Mouse (Mus musculus): ENCODE measurements around the gene Olfr1098. TPM values are rescaled to one million over a fixed set of nuclear protein-coding genes. Genes with fewer than 3 reads are reported as not detected.

Gene Olfr1098
- total RNA-seq (2021) (not detected), polyA plus RNA-seq (2012; rRNA removed) (not detected in 2 replicates)
- long read RNA-seq, result 0 reads

DNA sequence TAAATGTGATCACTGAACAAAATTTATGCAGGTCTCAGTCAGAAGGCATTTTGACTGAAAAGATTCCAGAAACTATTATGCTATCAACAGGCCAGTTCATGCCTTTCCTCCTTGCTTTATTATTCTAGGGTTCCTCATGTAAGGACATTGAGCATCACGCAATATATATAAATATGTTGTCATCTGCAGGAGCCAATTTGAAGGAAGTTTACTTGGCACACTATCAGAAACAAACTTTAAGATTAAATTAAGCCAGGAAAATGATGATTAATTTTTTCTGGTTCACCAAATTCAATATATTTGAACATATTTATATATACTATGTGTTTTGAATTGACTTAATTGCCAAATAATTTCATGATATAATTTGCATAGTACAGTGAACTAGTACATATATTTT is at the start of gene Olfr1098:
TSS of gene Olfr1098 (minus strand) at position 101 of the 400 bp plus-strand sequence.
- no peak for DNase-seq
- Histone ChIP-seq H3K27me3 (ENCODE audit: control insufficient read depth, insufficient read depth, low read length) (no peaks in the 10 kb centered on the region), H3K9ac (ENCODE audit: low read depth, low read length) (no peak within 1 kb of the TSS), H3K79me2 (replicated peaks; ENCODE audit: control insufficient read depth, insufficient read depth, low read length) (no peaks in the 10 kb centered on the region), H3K4me1 (ENCODE audit: control insufficient read depth, insufficient read depth, low read length) (no peaks in the 10 kb centered on the region), H3K36me3 (ENCODE audit: control insufficient read depth, insufficient read depth, low read length) (no peaks in the 10 kb centered on the region), H3K27ac (no peak within 1 kb of the TSS), H3K4me3 (no peak within 1 kb of the TSS)
- TF ChIP-seq POLR2A (IDR thresholded peaks at IDR 0.05; ENCODE audit: insufficient read depth, low read depth, low read length) (no peak), CTCF (IDR thresholded peaks at IDR 0.05) (no peak), EP300 (IDR thresholded peaks at IDR 0.05; ENCODE audit: insufficient read depth, low read depth, low read length) (no peak)
- 73% methylated on average over 1 of the region's 1 CpGs for WGBS
- intact Hi-C loops (cut with DNase I), result no loop called here

DNA sequence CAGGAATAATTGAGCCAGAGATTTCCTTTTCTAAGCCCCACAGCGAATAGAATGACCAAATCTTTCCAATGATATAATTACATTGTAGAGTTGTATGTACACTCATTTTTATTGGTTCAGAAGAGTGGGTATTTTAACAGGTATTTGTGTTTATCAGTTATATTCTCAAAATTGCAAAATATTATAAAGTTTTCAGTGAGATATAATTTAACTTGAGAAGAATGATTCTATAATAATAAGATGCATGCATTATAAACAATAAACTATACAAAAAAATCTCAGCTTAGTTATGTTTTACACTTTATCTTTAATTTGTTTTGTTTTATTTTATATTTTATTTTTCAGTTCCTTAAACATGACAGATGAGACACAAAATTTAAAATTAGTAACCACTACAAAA is 36.2 kb upstream of the Olfr1098 start, which contains the start of gene Olfr1099:
TSS of gene Olfr1099 (minus strand) at position 101 of the 400 bp plus-strand sequence.
- no peak within 1 kb of the TSS for H3K9ac ChIP-seq (ENCODE audit: low read depth, low read length)
- H3K4me1 ChIP-seq (ENCODE audit: control insufficient read depth, insufficient read depth, low read length), result no peaks in the 10 kb centered on the region
- intact Hi-C loops (cut with DNase I), result no loop called here
- H3K27me3 ChIP-seq (ENCODE audit: control insufficient read depth, insufficient read depth, low read length), result no peaks in the 10 kb centered on the region
- TF ChIP-seq POLR2A (IDR thresholded peaks at IDR 0.05; ENCODE audit: insufficient read depth, low read depth, low read length) (no peak), CTCF (IDR thresholded peaks at IDR 0.05) (no peak), EP300 (IDR thresholded peaks at IDR 0.05; ENCODE audit: insufficient read depth, low read depth, low read length) (no peak)
- H3K36me3 ChIP-seq (ENCODE audit: control insufficient read depth, insufficient read depth, low read length), result no peaks in the 10 kb centered on the region
- no peaks in the 10 kb centered on the region for H3K79me2 ChIP-seq (replicated peaks; ENCODE audit: control insufficient read depth, insufficient read depth, low read length)
- no peak within 1 kb of the TSS for H3K27ac ChIP-seq
- 74% methylated on average over 1 of the region's 1 CpGs for WGBS
- DNase-seq, result no peak
- H3K4me3 ChIP-seq, result no peak within 1 kb of the TSS

DNA sequence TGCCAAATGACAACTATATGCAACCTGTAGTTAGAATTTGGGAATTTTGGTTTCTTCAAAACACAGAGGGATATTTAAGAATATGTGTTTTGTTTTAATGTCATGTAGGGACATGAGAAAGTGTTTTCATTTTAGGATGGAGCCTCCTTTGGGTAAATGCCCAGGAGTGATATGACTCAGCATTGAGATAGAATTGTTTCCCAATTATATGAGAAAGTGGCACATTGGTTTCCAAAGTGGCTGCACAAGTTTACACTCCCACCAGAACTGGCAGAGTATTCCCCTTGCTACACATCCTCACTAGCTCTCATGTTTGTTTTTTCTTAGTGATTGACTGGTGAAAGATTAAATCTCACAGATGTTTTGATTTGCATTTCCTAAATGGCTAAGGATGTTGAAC is 2.2 kb upstream of the Olfr1098 start:
- no peak overlapping the region for H3K4me3 ChIP-seq
- intact Hi-C loops (cut with DNase I), result no loop called here

DNA sequence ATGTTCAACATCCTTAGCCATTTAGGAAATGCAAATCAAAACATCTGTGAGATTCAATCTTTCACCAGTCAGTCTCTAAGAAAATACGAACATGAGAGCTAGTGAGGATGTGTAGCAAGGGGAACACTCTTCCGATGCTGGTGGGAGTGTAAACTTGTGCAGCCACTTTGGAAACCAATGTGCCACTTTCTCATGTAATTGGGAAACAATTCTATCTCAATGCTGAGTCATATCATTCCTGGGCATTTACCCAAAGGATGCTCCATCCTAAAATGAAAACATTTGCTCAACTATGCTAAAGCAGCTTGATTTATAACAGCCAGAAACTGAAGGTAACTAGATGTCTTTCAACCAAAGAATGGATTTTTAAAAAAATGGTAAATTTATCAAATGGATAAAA is 18.7 kb downstream of the Olfr1098 start:
- Histone ChIP-seq H3K4me1 (ENCODE audit: control insufficient read depth, insufficient read depth, low read length) (no peaks in the 10 kb centered on the region), H3K79me2 (replicated peaks; ENCODE audit: control insufficient read depth, insufficient read depth, low read length) (no peaks in the 10 kb centered on the region), H3K27me3 (ENCODE audit: control insufficient read depth, insufficient read depth, low read length) (no peaks in the 10 kb centered on the region), H3K36me3 (ENCODE audit: control insufficient read depth, insufficient read depth, low read length) (no peaks in the 10 kb centered on the region), H3K9ac (ENCODE audit: low read depth, low read length) (no peak overlapping the region), H3K27ac (no peak overlapping the region), H3K4me3 (no peak overlapping the region)
- no peak for DNase-seq
- WGBS, result 67% methylated on average over 2 of the region's 2 CpGs
- intact Hi-C loops (cut with DNase I), result no loop called here
- TF ChIP-seq POLR2A (IDR thresholded peaks at IDR 0.05; ENCODE audit: insufficient read depth, low read depth, low read length) (no peak), CTCF (IDR thresholded peaks at IDR 0.05) (no peak), EP300 (IDR thresholded peaks at IDR 0.05; ENCODE audit: insufficient read depth, low read depth, low read length) (no peak)

More for the DNA sequence above, 2.2 kb upstream of the Olfr1098 start:
- no peaks in the 10 kb centered on the region for H3K36me3 ChIP-seq (ENCODE audit: control insufficient read depth, insufficient read depth, low read length)
- no peaks in the 10 kb centered on the region for H3K79me2 ChIP-seq (replicated peaks; ENCODE audit: control insufficient read depth, insufficient read depth, low read length)
- DNase-seq, result no peak
- TF ChIP-seq POLR2A (IDR thresholded peaks at IDR 0.05; ENCODE audit: insufficient read depth, low read depth, low read length) (no peak), EP300 (IDR thresholded peaks at IDR 0.05; ENCODE audit: insufficient read depth, low read depth, low read length) (no peak), CTCF (IDR thresholded peaks at IDR 0.05) (no peak)
- H3K27ac ChIP-seq, result no peak overlapping the region
- no peak overlapping the region for H3K9ac ChIP-seq (ENCODE audit: low read depth, low read length)
- no peaks in the 10 kb centered on the region for H3K27me3 ChIP-seq (ENCODE audit: control insufficient read depth, insufficient read depth, low read length)
- no peaks in the 10 kb centered on the region for H3K4me1 ChIP-seq (ENCODE audit: control insufficient read depth, insufficient read depth, low read length)

DNA sequence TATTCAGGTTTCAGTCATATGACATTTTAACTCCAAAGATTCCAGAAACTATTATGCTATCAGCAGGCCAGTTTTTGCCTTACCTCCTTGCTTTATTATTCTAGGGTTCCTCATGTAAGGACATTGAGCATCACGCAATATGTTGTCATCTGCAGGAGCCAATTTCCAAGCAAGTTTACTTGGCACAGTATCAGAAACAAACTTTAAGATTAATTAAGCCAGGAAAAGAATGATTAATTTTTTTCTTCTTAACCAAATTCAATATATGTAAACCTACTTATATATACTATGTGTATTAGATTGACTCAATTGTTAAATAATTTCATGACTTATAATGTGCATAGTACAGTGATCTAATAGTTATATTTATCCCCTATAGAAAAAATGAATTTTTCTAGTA is 32.2 kb downstream of the Olfr1098 start, which contains the start of gene Olfr1097:
TSS of gene Olfr1097 (minus strand) at position 101 of the 400 bp plus-strand sequence.
- TF ChIP-seq EP300 (IDR thresholded peaks at IDR 0.05; ENCODE audit: insufficient read depth, low read depth, low read length) (no peak), CTCF (IDR thresholded peaks at IDR 0.05) (no peak), POLR2A (IDR thresholded peaks at IDR 0.05; ENCODE audit: insufficient read depth, low read depth, low read length) (no peak)
- intact Hi-C loops (cut with DNase I), result no loop called here
- H3K4me1 ChIP-seq (ENCODE audit: control insufficient read depth, insufficient read depth, low read length), result no peaks in the 10 kb centered on the region
- H3K4me3 ChIP-seq, result no peak within 1 kb of the TSS
- DNase-seq, result no peak
- H3K79me2 ChIP-seq (replicated peaks; ENCODE audit: control insufficient read depth, insufficient read depth, low read length), result no peaks in the 10 kb centered on the region
- H3K36me3 ChIP-seq (ENCODE audit: control insufficient read depth, insufficient read depth, low read length), result no peaks in the 10 kb centered on the region
- no peak within 1 kb of the TSS for H3K27ac ChIP-seq
- H3K27me3 ChIP-seq (ENCODE audit: control insufficient read depth, insufficient read depth, low read length), result no peaks in the 10 kb centered on the region
- H3K9ac ChIP-seq (ENCODE audit: low read depth, low read length), result no peak within 1 kb of the TSS
- 76% methylated on average over 1 of the region's 1 CpGs for WGBS

DNA sequence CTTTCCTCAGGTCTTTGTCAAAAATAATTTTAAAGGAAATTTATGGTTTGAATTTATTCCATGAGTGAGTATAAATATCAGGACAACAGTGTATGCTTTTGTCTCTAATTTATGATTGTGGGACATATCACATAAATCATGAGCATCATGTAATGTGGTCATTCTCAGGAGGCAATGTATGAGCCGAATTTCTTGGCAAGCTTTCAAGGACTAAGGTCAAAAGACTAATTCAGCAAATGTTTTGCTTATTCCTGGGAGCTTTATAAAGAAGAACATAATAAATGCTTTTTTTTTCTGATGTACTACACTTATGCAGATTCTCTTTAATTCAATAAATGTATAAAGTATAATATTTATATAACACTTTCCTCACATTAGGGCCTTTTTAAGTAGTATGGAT is 49.6 kb downstream of the Olfr1098 start, which contains the start of gene Gm13723:
TSS of gene Gm13723 (minus strand) at position 101 of the 400 bp plus-strand sequence.
- Histone ChIP-seq H3K27me3 (ENCODE audit: control insufficient read depth, insufficient read depth, low read length) (no peaks in the 10 kb centered on the region), H3K36me3 (ENCODE audit: control insufficient read depth, insufficient read depth, low read length) (no peaks in the 10 kb centered on the region), H3K79me2 (replicated peaks; ENCODE audit: control insufficient read depth, insufficient read depth, low read length) (no peaks in the 10 kb centered on the region), H3K9ac (ENCODE audit: low read depth, low read length) (no peak within 1 kb of the TSS), H3K27ac (no peak within 1 kb of the TSS), H3K4me3 (no peak within 1 kb of the TSS), H3K4me1 (ENCODE audit: control insufficient read depth, insufficient read depth, low read length) (no peaks in the 10 kb centered on the region)
- TF ChIP-seq CTCF (IDR thresholded peaks at IDR 0.05), result no peak
- TF ChIP-seq EP300 (IDR thresholded peaks at IDR 0.05; ENCODE audit: insufficient read depth, low read depth, low read length), result no peak
- TF ChIP-seq POLR2A (IDR thresholded peaks at IDR 0.05; ENCODE audit: insufficient read depth, low read depth, low read length), result no peak
- DNase-seq, result no peak
- WGBS, result 22% methylated on average over 1 of the region's 1 CpGs
- intact Hi-C loops (cut with DNase I), result no loop called here

Other genes with a start within 250 kb of the Olfr1098 start
- gene Olfr1086, start 244.5 kb downstream of the Olfr1098 start, total RNA-seq (2021), result not detected
- not detected in 2 replicates for gene Olfr1086, start 244.5 kb downstream of the Olfr1098 start, polyA plus RNA-seq (2012; rRNA removed)
- gene Olfr1087, start 226.2 kb downstream of the Olfr1098 start, total RNA-seq (2021), result not detected
- gene Olfr1087, start 226.2 kb downstream of the Olfr1098 start, polyA plus RNA-seq (2012; rRNA removed), result not detected in 2 replicates
- not detected for gene Olfr1089, start 190.8 kb downstream of the Olfr1098 start, total RNA-seq (2021)
- gene Olfr1089, start 190.8 kb downstream of the Olfr1098 start, polyA plus RNA-seq (2012; rRNA removed), result not detected in 2 replicates
- gene Olfr1090, start 165.6 kb downstream of the Olfr1098 start, total RNA-seq (2021), result not detected
- not detected in 2 replicates for gene Olfr1090, start 165.6 kb downstream of the Olfr1098 start, polyA plus RNA-seq (2012; rRNA removed)
- not detected for gene Olfr1093, start 142.1 kb downstream of the Olfr1098 start, total RNA-seq (2021)
- gene Olfr1093, start 142.1 kb downstream of the Olfr1098 start, polyA plus RNA-seq (2012; rRNA removed), result not detected in 2 replicates
- not detected for gene Olfr141, start 114.5 kb downstream of the Olfr1098 start, total RNA-seq (2021)
- not detected in 2 replicates for gene Olfr141, start 114.5 kb downstream of the Olfr1098 start, polyA plus RNA-seq (2012; rRNA removed)
- gene Olfr1094, start 99.9 kb downstream of the Olfr1098 start, total RNA-seq (2021), result not detected
- gene Olfr1094, start 99.9 kb downstream of the Olfr1098 start, polyA plus RNA-seq (2012; rRNA removed), result not detected in 2 replicates
- not detected for gene Olfr1095, start 72.8 kb downstream of the Olfr1098 start, total RNA-seq (2021)
- not detected in 2 replicates for gene Olfr1095, start 72.8 kb downstream of the Olfr1098 start, polyA plus RNA-seq (2012; rRNA removed)
- not detected for gene Gm13723, start 49.7 kb downstream of the Olfr1098 start, total RNA-seq (2021)
- gene Gm13723, start 49.7 kb downstream of the Olfr1098 start, polyA plus RNA-seq (2012; rRNA removed), result not detected in 2 replicates
- gene Olfr1097, start 32.3 kb downstream of the Olfr1098 start, total RNA-seq (2021), result not detected
- gene Olfr1097, start 32.3 kb downstream of the Olfr1098 start, polyA plus RNA-seq (2012; rRNA removed), result not detected in 2 replicates
- not detected for gene Olfr1099, start 36.1 kb upstream of the Olfr1098 start, total RNA-seq (2021)
- gene Olfr1099, start 36.1 kb upstream of the Olfr1098 start, polyA plus RNA-seq (2012; rRNA removed), result not detected in 2 replicates
- gene Olfr1100, start 55.4 kb upstream of the Olfr1098 start, total RNA-seq (2021), result not detected
- not detected in 2 replicates for gene Olfr1100, start 55.4 kb upstream of the Olfr1098 start, polyA plus RNA-seq (2012; rRNA removed)
- gene Olfr1101, start 66.7 kb upstream of the Olfr1098 start, total RNA-seq (2021), result not detected
- gene Olfr1101, start 66.7 kb upstream of the Olfr1098 start, polyA plus RNA-seq (2012; rRNA removed), result not detected in 2 replicates
- not detected for gene Olfr1102, start 73.9 kb upstream of the Olfr1098 start, total RNA-seq (2021)
- not detected in 2 replicates for gene Olfr1102, start 73.9 kb upstream of the Olfr1098 start, polyA plus RNA-seq (2012; rRNA removed)
- gene Olfr1104, start 102.5 kb upstream of the Olfr1098 start, total RNA-seq (2021), result not detected
- gene Olfr1104, start 102.5 kb upstream of the Olfr1098 start, polyA plus RNA-seq (2012; rRNA removed), result not detected in 2 replicates
- not detected for gene Olfr1105, start 112.0 kb upstream of the Olfr1098 start, total RNA-seq (2021)
- gene Olfr1105, start 112.0 kb upstream of the Olfr1098 start, polyA plus RNA-seq (2012; rRNA removed), result not detected in 2 replicates
- not detected for gene Olfr1106, start 127.7 kb upstream of the Olfr1098 start, total RNA-seq (2021)
- gene Olfr1106, start 127.7 kb upstream of the Olfr1098 start, polyA plus RNA-seq (2012; rRNA removed), result not detected in 2 replicates
- not detected for gene Olfr1107, start 151.3 kb upstream of the Olfr1098 start, total RNA-seq (2021)
- gene Olfr1107, start 151.3 kb upstream of the Olfr1098 start, polyA plus RNA-seq (2012; rRNA removed), result not detected in 2 replicates
- gene Olfr1109, start 171.5 kb upstream of the Olfr1098 start, total RNA-seq (2021), result not detected
- not detected in 2 replicates for gene Olfr1109, start 171.5 kb upstream of the Olfr1098 start, polyA plus RNA-seq (2012; rRNA removed)
- gene Olfr259, start 190.0 kb upstream of the Olfr1098 start, total RNA-seq (2021), result not detected
- not detected in 2 replicates for gene Olfr259, start 190.0 kb upstream of the Olfr1098 start, polyA plus RNA-seq (2012; rRNA removed)
- not detected for gene Olfr1110, start 215.8 kb upstream of the Olfr1098 start, total RNA-seq (2021)
- not detected in 2 replicates for gene Olfr1110, start 215.8 kb upstream of the Olfr1098 start, polyA plus RNA-seq (2012; rRNA removed)
- gene Olfr1111, start 228.1 kb upstream of the Olfr1098 start, total RNA-seq (2021), result not detected
- gene Olfr1111, start 228.1 kb upstream of the Olfr1098 start, polyA plus RNA-seq (2012; rRNA removed), result not detected in 2 replicates